In the genomic region with DNA sequence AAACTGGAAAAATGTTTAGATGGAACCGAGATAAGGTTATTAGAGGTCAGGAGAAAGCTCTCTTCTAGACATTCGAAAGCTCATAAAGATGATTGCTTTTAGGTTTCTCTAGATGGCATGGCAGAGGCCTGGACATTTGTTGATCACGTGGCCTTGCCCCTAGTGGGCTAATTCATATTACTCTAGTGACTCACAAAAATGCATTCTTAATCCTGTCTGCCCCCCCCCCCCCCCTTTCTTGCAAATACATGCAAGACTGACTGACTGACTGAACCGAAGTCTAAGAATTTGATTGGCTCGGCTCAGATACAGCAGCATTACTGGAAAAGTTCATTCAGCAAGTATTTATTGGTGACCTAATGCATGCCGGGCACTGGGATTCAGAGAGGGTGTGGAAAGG, we compare ENCODE assay signal across 8 mouse cellular contexts. TPM values are rescaled to one million over a fixed set of nuclear protein-coding genes. Genes with fewer than 3 reads are reported as not detected.
DNase-seq lines count a peak whose midpoint lies in the region; ATAC-seq and TF ChIP-seq lines count a peak whose summit lies in the region.

No protein-coding gene starts in this region.

- H3K79me2 ChIP-seq in MEL (ENCODE audit: control insufficient read depth, insufficient read depth, low read length, poor library complexity) = peaks cover 53% of the 10 kb centered on the region

- no peak for ATAC-seq in embryonic facial prominence, embryonic 14.5 days (ENCODE audit: low read depth)
- no peak for ATAC-seq in hindbrain, embryonic 12.5 days (ENCODE audit: low FRiP score)
- no peak for ATAC-seq in liver, embryonic 13.5 days (ENCODE audit: low read depth)
- ATAC-seq in neural tube, embryonic 12.5 days (ENCODE audit: low FRiP score, low read depth) = no peak

- H3K9ac ChIP-seq in MEL (ENCODE audit: control insufficient read depth, low read depth, low read length, poor library complexity, severe bottlenecking) = peak overlapping the region; percentile 93
- peak overlapping the region; percentile 99 for H3K9ac ChIP-seq in embryonic facial prominence, embryonic 14.5 days (ENCODE audit: low read depth, low read length)
- H3K9ac ChIP-seq in hindbrain, embryonic 12.5 days = peak overlapping the region; percentile 23; the same call in 1 of the 2 replicates
- H3K9ac ChIP-seq in liver, embryonic 13.5 days = peak overlapping the region; percentile 99
- H3K9ac ChIP-seq in neural tube, embryonic 12.5 days = peak overlapping the region; percentile 48; the same call in 1 of the 2 replicates

- peak overlapping the region; percentile 98 for H3K4me2 ChIP-seq in embryonic facial prominence, embryonic 14.5 days (ENCODE audit: low read depth, low read length)
- peak overlapping the region; percentile 92 for H3K4me2 ChIP-seq in hindbrain, embryonic 12.5 days (replicated peaks)
- peak overlapping the region; percentile 95 for H3K4me2 ChIP-seq in liver, embryonic 13.5 days
- peak overlapping the region; percentile 93 for H3K4me2 ChIP-seq in neural tube, embryonic 12.5 days (replicated peaks)

- H3K4me1 ChIP-seq in MEL (ENCODE audit: control insufficient read depth in 1 of 2, insufficient read depth in 2 of 2, low read length in 2 of 2) = peaks cover 6 to 16% of the 10 kb centered on the region in 2 experiments
- H3K4me1 ChIP-seq in embryonic facial prominence, embryonic 14.5 days (ENCODE audit: control insufficient read depth, insufficient read depth, low read length) = peaks cover 15% of the 10 kb centered on the region
- H3K4me1 ChIP-seq in hindbrain, embryonic 12.5 days = peaks cover 32% of the 10 kb centered on the region
- H3K4me1 ChIP-seq in liver, embryonic 13.5 days (replicated peaks) = peaks cover 32% of the 10 kb centered on the region
- H3K4me1 ChIP-seq in neural tube, embryonic 12.5 days = peaks cover 23% of the 10 kb centered on the region

- H3K27ac ChIP-seq in MEL (ENCODE audit: control insufficient read depth, low read depth, low read length) = peak overlapping the region; percentile 69
- H3K27ac ChIP-seq in embryonic facial prominence, embryonic 14.5 days (replicated peaks; ENCODE audit: low read depth, low read length) = peak overlapping the region; percentile 100; the same call in 1 of the 2 replicates
- H3K27ac ChIP-seq in hindbrain, embryonic 12.5 days = peak overlapping the region; percentile 99; the same call in 1 of the 2 replicates
- peak overlapping the region; percentile 99 for H3K27ac ChIP-seq in liver, embryonic 13.5 days
- H3K27ac ChIP-seq in neural tube, embryonic 12.5 days = no peak overlapping the region

- no peaks in the 10 kb centered on the region for H3K9me3 ChIP-seq in MEL (replicated peaks; ENCODE audit: insufficient read depth, low read length)
- no peaks in the 10 kb centered on the region for H3K9me3 ChIP-seq in embryonic facial prominence, embryonic 14.5 days (ENCODE audit: control insufficient read depth, low read length)
- H3K9me3 ChIP-seq in hindbrain, embryonic 12.5 days (replicated peaks) = no peaks in the 10 kb centered on the region
- H3K9me3 ChIP-seq in liver, embryonic 13.5 days (replicated peaks) = no peaks in the 10 kb centered on the region
- no peaks in the 10 kb centered on the region for H3K9me3 ChIP-seq in neural tube, embryonic 12.5 days

- no peak for TF ChIP-seq RAD21 in MEL (IDR thresholded peaks at IDR 0.05; ENCODE audit: low read depth, low read length)

- peak in 2 of 3 experiments; percentile 24 to 43; a peak in 4 of 6 replicates for TF ChIP-seq CTCF in MEL (IDR thresholded peaks at IDR 0.05 in 2 of 3, conservative IDR thresholded peaks at IDR 0.05 in 1 of 3; ENCODE audit: control insufficient read depth in 1 of 3, insufficient read depth in 1 of 3, low read depth in 2 of 3, low read length in 3 of 3, poor library complexity in 1 of 3, severe bottlenecking in 1 of 3)

- H3K27me3 ChIP-seq in MEL (ENCODE audit: control insufficient read depth in 1 of 2, insufficient read depth in 2 of 2, low read length in 2 of 2) = no peaks in the 10 kb centered on the region
- no peaks in the 10 kb centered on the region for H3K27me3 ChIP-seq in embryonic facial prominence, embryonic 14.5 days (replicated peaks; ENCODE audit: control insufficient read depth, insufficient read depth, low read length)
- H3K27me3 ChIP-seq in hindbrain, embryonic 12.5 days = no peaks in the 10 kb centered on the region
- no peaks in the 10 kb centered on the region for H3K27me3 ChIP-seq in liver, embryonic 13.5 days
- H3K27me3 ChIP-seq in neural tube, embryonic 12.5 days (replicated peaks) = no peaks in the 10 kb centered on the region

- peaks cover 0 to 14% of the 10 kb centered on the region in 2 experiments; a peak in 2 of 4 replicates for H3K36me3 ChIP-seq in MEL (ENCODE audit: control insufficient read depth in 1 of 2, insufficient read depth in 2 of 2, low read length in 2 of 2)
- no peaks in the 10 kb centered on the region for H3K36me3 ChIP-seq in embryonic facial prominence, embryonic 14.5 days (ENCODE audit: control insufficient read depth, insufficient read depth, low read length)
- H3K36me3 ChIP-seq in hindbrain, embryonic 12.5 days = no peaks in the 10 kb centered on the region
- H3K36me3 ChIP-seq in liver, embryonic 13.5 days = no peaks in the 10 kb centered on the region
- no peaks in the 10 kb centered on the region for H3K36me3 ChIP-seq in neural tube, embryonic 12.5 days

- peak; percentile 13; a peak in 1 of 4 replicates for TF ChIP-seq EP300 in MEL (IDR thresholded peaks at IDR 0.05; ENCODE audit: low read depth in 1 of 2, low read length in 2 of 2)

- DNase-seq in CD4-positive helper T cell, adult 2 months (ENCODE audit: low read depth, low spot score) = peak; percentile 74
- DNase-seq in MEL (ENCODE audit: low read depth, low spot score) = peak; percentile 91
- peak; percentile 61 for DNase-seq in embryonic facial prominence, embryonic 14.5 days (ENCODE audit: low spot score)
- peak; percentile 42 for DNase-seq in liver, embryonic 13.5 days
- no peak for DNase-seq in right cerebral cortex, postnatal 14 days
- no peak for DNase-seq in urinary bladder, adult 2 months (ENCODE audit: low spot score)

- TF ChIP-seq POLR2A in MEL (IDR thresholded peaks at IDR 0.05; ENCODE audit: control insufficient read depth in 1 of 2, insufficient read depth in 1 of 2, low read depth in 1 of 2, low read length in 2 of 2, poor library complexity in 1 of 2) = no peak

- H3K4me3 ChIP-seq in MEL (ENCODE audit: control insufficient read depth in 1 of 2, insufficient read depth in 1 of 2, low read depth in 2 of 2, low read length in 2 of 2) = peak overlapping the region; percentile 64 to 86
- H3K4me3 ChIP-seq in embryonic facial prominence, embryonic 14.5 days (ENCODE audit: low read depth, low read length) = peak overlapping the region; percentile 98
- peak overlapping the region; percentile 95 for H3K4me3 ChIP-seq in hindbrain, embryonic 12.5 days
- peak overlapping the region; percentile 97 for H3K4me3 ChIP-seq in liver, embryonic 13.5 days (replicated peaks)
- H3K4me3 ChIP-seq in neural tube, embryonic 12.5 days = peak overlapping the region; percentile 97

- 5% methylated on average over 6 of the region's 6 CpGs for WGBS in embryonic facial prominence, embryonic 14.5 days
- 4% methylated on average over 6 of the region's 6 CpGs for WGBS in hindbrain, embryonic 12.5 days
- WGBS in liver, embryonic 13.5 days (ENCODE audit: insufficient replicate concordance) = 5% methylated on average over 6 of the region's 6 CpGs
- 7% methylated on average over 6 of the region's 6 CpGs for WGBS in neural tube, embryonic 12.5 days

TF ChIP-seq in MEL, 35 proteins besides CTCF, POLR2A, EP300 and RAD21 (continues in another document):
- 0 out of 2 replicates have a peak, but pooled peaks have one; percentile 48 for TF ChIP-seq TBP (IDR thresholded peaks at IDR 0.05; ENCODE audit: low read depth, low read length)
- peak; percentile 91 for TF ChIP-seq MXI1 (IDR thresholded peaks at IDR 0.05; ENCODE audit: low read depth, low read length)
- TF ChIP-seq MAFK (IDR thresholded peaks at IDR 0.05; ENCODE audit: borderline replicate concordance, low read depth, low read length) = no peak
- TF ChIP-seq MYC (IDR thresholded peaks at IDR 0.05; ENCODE audit: low read depth, low read length) = peak; percentile 76
- peak; percentile 94 for TF ChIP-seq MAX (IDR thresholded peaks at IDR 0.05; ENCODE audit: low read length)
- TF ChIP-seq HCFC1 (IDR thresholded peaks at IDR 0.05; ENCODE audit: low read depth, low read length) = peak; percentile 46; the same call in 1 of the 2 replicates
- TF ChIP-seq ZNF384 (IDR thresholded peaks at IDR 0.05; ENCODE audit: low read depth, low read length) = 0 out of 2 replicates have a peak, but pooled peaks have one; percentile 22
- TF ChIP-seq USF2 (IDR thresholded peaks at IDR 0.05; ENCODE audit: borderline replicate concordance in 1 of 2, insufficient read depth in 1 of 2, low read depth in 1 of 2, low read length in 2 of 2) = peak; percentile 45 to 84; a peak in 3 of 4 replicates
- TF ChIP-seq ETS1 (IDR thresholded peaks at IDR 0.05; ENCODE audit: low read depth, low read length) = peak; percentile 48
- peak; percentile 72 for TF ChIP-seq SIN3A (IDR thresholded peaks at IDR 0.05; ENCODE audit: low read length)
- TF ChIP-seq ELF1 (IDR thresholded peaks at IDR 0.05; ENCODE audit: low read depth, low read length) = no peak
- TF ChIP-seq NELFE (IDR thresholded peaks at IDR 0.05; ENCODE audit: low read depth, low read length) = no peak
- TF ChIP-seq RCOR1 (IDR thresholded peaks at IDR 0.05; ENCODE audit: low read depth, low read length) = no peak
- 0 out of 2 replicates have a peak, but pooled peaks have one; percentile 38 for TF ChIP-seq POLR2AphosphoS2 (IDR thresholded peaks at IDR 0.05; ENCODE audit: low read length)
- no peak for TF ChIP-seq ZC3H11A (IDR thresholded peaks at IDR 0.05; ENCODE audit: low read depth, low read length)
- no peak for TF ChIP-seq NRF1 (IDR thresholded peaks at IDR 0.05; ENCODE audit: insufficient read depth, low read depth, low read length, poor library complexity, severe bottlenecking)
- no peak for TF ChIP-seq SMC3 (IDR thresholded peaks at IDR 0.05; ENCODE audit: low read depth, low read length)
- TF ChIP-seq USF1 (IDR thresholded peaks at IDR 0.05; ENCODE audit: low read depth, low read length) = peak; percentile 96
- TF ChIP-seq E2F4 (IDR thresholded peaks at IDR 0.05; ENCODE audit: borderline replicate concordance, low read depth, low read length) = no peak

RNA-seq across cellular contexts. Expression of a gene that starts 2.2 kb away (rescaled TPM):
- total RNA-seq in MEL (2012; rRNA removed) = 21.8 and 26.4 TPM in 2 replicates
- 10 to 100 TPM; 35.6 to 66.3 TPM for polyA plus RNA-seq in MEL (2012; ENCODE audit: insufficient read depth in 1 of 2, insufficient read length in 2 of 2, low read depth in 1 of 2, low replicate concordance in 2 of 2, missing spikeins in 1 of 2)
- 20.3 and 20.9 TPM in 2 replicates for polyA plus RNA-seq in embryonic facial prominence, embryonic 14.5 days (2014; fragmentation: Nextera tagmentation; extraction: Ambion mirVana)
- polyA plus RNA-seq in hindbrain, embryonic 12.5 days (2016; fragmentation: Nextera tagmentation; extraction: Ambion mirVana) = 22.7 and 23.2 TPM in 2 replicates
- polyA plus RNA-seq in liver, embryonic 13.5 days (2015; fragmentation: Nextera tagmentation; extraction: Ambion mirVana) = 6.7 and 7.4 TPM in 2 replicates
- polyA plus RNA-seq in neural tube, embryonic 12.5 days (2016; fragmentation: Nextera tagmentation; extraction: Ambion mirVana) = 21.3 and 21.8 TPM in 2 replicates
- 13.1 and 16.6 TPM in 2 replicates for polyA plus RNA-seq in urinary bladder, adult 2 months (2012; rRNA removed)

Comparison
In these comparisons a context has a peak if more than half of its experiments do, and no peak if none do; other contexts are left out.
1. DNase-seq: peak in CD4-positive helper T cell, adult 2 months (single experiment), MEL (single experiment), embryonic facial prominence, embryonic 14.5 days (single experiment) and liver, embryonic 13.5 days (single experiment); none in right cerebral cortex, postnatal 14 days (single experiment) and urinary bladder, adult 2 months (single experiment).
2. H3K9ac ChIP-seq: peak in every context shown above with its lines; median percentile 99 in embryonic facial prominence, embryonic 14.5 days; 99 in liver, embryonic 13.5 days; 93 in MEL; 48 in neural tube, embryonic 12.5 days; 23 in hindbrain, embryonic 12.5 days.
3. Peak in every context shown above with its lines, with median percentiles within 50 percentile points of each other: H3K4me3 ChIP-seq and H3K4me2 ChIP-seq.